In genomic region chr8:85500955-85501685, GRCm38 (mm10) we compare ENCODE assay signal across 8 mouse cellular contexts. TPM values are rescaled to one million over a fixed set of nuclear protein-coding genes. Genes with fewer than 3 reads are reported as not detected.
DNase-seq lines count a peak whose midpoint lies in the region; ATAC-seq and TF ChIP-seq lines count a peak whose summit lies in the region.

No protein-coding gene starts in this region.

- no peak for TF ChIP-seq POLR2A in brain, embryonic 14.5 days (IDR thresholded peaks at IDR 0.05; ENCODE audit: borderline replicate concordance, extremely low read depth, insufficient read depth, insufficient read length, poor library complexity, severe bottlenecking)

- 58% methylated on average over 11 of the region's 11 CpGs for WGBS in forebrain, embryonic 15.5 days
- 79% methylated on average over 11 of the region's 11 CpGs for WGBS in liver, postnatal 0 days (ENCODE audit: insufficient replicate concordance)

- ATAC-seq in forebrain, embryonic 15.5 days (replicated peaks), result peak; percentile 70
- no peak for ATAC-seq in liver, postnatal 0 days
- no peak for ATAC-seq in activated CD4-positive, CD25-positive, alpha-beta regulatory T cell, adult 4 months

- peaks cover 24% of the 10 kb centered on the region for H3K4me1 ChIP-seq in forebrain, embryonic 15.5 days
- H3K4me1 ChIP-seq in liver, postnatal 0 days (ENCODE audit: insufficient read depth), result peaks cover 7% of the 10 kb centered on the region

- H3K27ac ChIP-seq in forebrain, embryonic 15.5 days (replicated peaks), result peak overlapping the region; percentile 73
- H3K27ac ChIP-seq in liver, postnatal 0 days (ENCODE audit: low read depth), result no peak overlapping the region

- peak; percentile 36 to 69 for DNase-seq in layer of hippocampus, adult 18-20 months (ENCODE audit: low spot score in 2 of 2)
- no peak for DNase-seq in layer of hippocampus, postnatal 25 days (ENCODE audit: extremely low spot score in 1 of 2, low spot score in 1 of 2)
- peak; percentile 85 for DNase-seq in brain, embryonic 14.5 days (ENCODE audit: low read depth)
- DNase-seq in left cerebral cortex, adult 11 months (ENCODE audit: low spot score), result peak; percentile 47
- DNase-seq in liver, postnatal 0 days, result no peak
- DNase-seq in spleen, adult 12 weeks (ENCODE audit: low spot score), result no peak

- no peak for TF ChIP-seq EP300 in liver, postnatal 0 days (IDR thresholded peaks at IDR 0.05; ENCODE audit: low read depth)

- no peaks in the 10 kb centered on the region for H3K9me3 ChIP-seq in forebrain, embryonic 15.5 days
- H3K9me3 ChIP-seq in liver, postnatal 0 days (ENCODE audit: low read length), result no peaks in the 10 kb centered on the region

- no peaks in the 10 kb centered on the region for H3K27me3 ChIP-seq in forebrain, embryonic 15.5 days
- H3K27me3 ChIP-seq in liver, postnatal 0 days (ENCODE audit: insufficient read depth, low read length), result no peaks in the 10 kb centered on the region

- no peak overlapping the region for H3K4me2 ChIP-seq in forebrain, embryonic 15.5 days (replicated peaks)
- H3K4me2 ChIP-seq in liver, postnatal 0 days (ENCODE audit: low read depth, low read length), result no peak overlapping the region

- TF ChIP-seq CTCF in brain, embryonic 14.5 days (IDR thresholded peaks at IDR 0.05; ENCODE audit: borderline replicate concordance, extremely low read depth, insufficient read depth, insufficient read length), result no peak
- TF ChIP-seq CTCF in liver, postnatal 0 days (IDR thresholded peaks at IDR 0.05; ENCODE audit: low read depth), result no peak

- peaks cover 11% of the 10 kb centered on the region; the same call in 1 of the 2 replicates for H3K36me3 ChIP-seq in forebrain, embryonic 15.5 days
- H3K36me3 ChIP-seq in liver, postnatal 0 days (replicated peaks; ENCODE audit: insufficient read depth, low read length), result peaks cover 4% of the 10 kb centered on the region

- H3K9ac ChIP-seq in forebrain, embryonic 15.5 days (replicated peaks), result no peak overlapping the region
- H3K9ac ChIP-seq in liver, postnatal 0 days (replicated peaks), result no peak overlapping the region

- no peak overlapping the region for H3K4me3 ChIP-seq in forebrain, embryonic 15.5 days
- H3K4me3 ChIP-seq in liver, postnatal 0 days (ENCODE audit: low read depth, low read length), result no peak overlapping the region

RNA-seq across cellular contexts. Expression of gene Gpt2, which starts 8.7 kb away (rescaled TPM):
- 10 to 100 TPM; 86.8 to 90.7 TPM for total RNA-seq in layer of hippocampus, adult 18-20 months (2021)
- total RNA-seq in layer of hippocampus, postnatal 25 days (2021), result 10 to 100 TPM; 61.8 to 80.8 TPM
- polyA plus RNA-seq in brain, embryonic 14.5 days (2012; rRNA removed), result 29.6 and 34.2 TPM in 2 replicates
- 39.7 and 40.9 TPM in 2 replicates for polyA plus RNA-seq in forebrain, embryonic 15.5 days (2015; fragmentation: Nextera tagmentation; extraction: Ambion mirVana)
- polyA plus RNA-seq in liver, postnatal 0 days (2015; fragmentation: Nextera tagmentation; extraction: Ambion mirVana), result 11.1 and 14.4 TPM in 2 replicates
- under 1 TPM; 0.24 to 0.65 TPM for polyA plus RNA-seq in activated CD4-positive, CD25-positive, alpha-beta regulatory T cell, adult 4 months (2017; shearing (Covaris generic))

RNA-seq across cellular contexts. Expression of gene Dnaja2, which starts 54.0 kb away (rescaled TPM):
- total RNA-seq in layer of hippocampus, adult 18-20 months (2021), result 100 to 1,000 TPM; 211 to 226 TPM
- total RNA-seq in layer of hippocampus, postnatal 25 days (2021), result 100 to 1,000 TPM; 194 to 202 TPM
- polyA plus RNA-seq in brain, embryonic 14.5 days (2012; rRNA removed), result 44.7 and 78.5 TPM in 2 replicates
- polyA plus RNA-seq in forebrain, embryonic 15.5 days (2015; fragmentation: Nextera tagmentation; extraction: Ambion mirVana), result 164 and 167 TPM in 2 replicates
- 82.9 and 89.2 TPM in 2 replicates for polyA plus RNA-seq in liver, postnatal 0 days (2015; fragmentation: Nextera tagmentation; extraction: Ambion mirVana)
- polyA plus RNA-seq in activated CD4-positive, CD25-positive, alpha-beta regulatory T cell, adult 4 months (2017; shearing (Covaris generic)), result 100 to 1,000 TPM; 171 to 183 TPM

Comparison
In these comparisons a context has a peak if more than half of its experiments do, and no peak if none do; other contexts are left out.
1. DNase-seq: peak in layer of hippocampus, adult 18-20 months (2 of 2), brain, embryonic 14.5 days (single experiment) and left cerebral cortex, adult 11 months (single experiment); none in layer of hippocampus, postnatal 25 days (0 of 2), liver, postnatal 0 days (single experiment) and spleen, adult 12 weeks (single experiment).